Mouse (Mus musculus) brain, embryonic 14.5 days (tissue): ENCODE data around the gene Gaa. TPM values are rescaled to one million over a fixed set of nuclear protein-coding genes. Genes with fewer than 3 reads are reported as not detected.
"Not testable (repeated sequence)": the region's sequence is repeated elsewhere in the genome, so short reads cannot be mapped to it uniquely, and the experiment has no call there.

Experiments
- DNase-seq: peaks from one replicate; pipeline ENCODE4 v3.0.0-alpha.2; 2011; ENCODE audit warnings: low read depth
- CTCF ChIP-seq: fragments of 200-500 bp; IDR thresholded peaks from 2 replicates; pipeline ENCODE4 v1.5.1; 2012; ENCODE audit warnings: inconsistent platforms, mild to moderate bottlenecking, moderate library complexity, borderline replicate concordance; ENCODE audit not compliant: insufficient read depth, insufficient read length; ENCODE audit errors: extremely low read depth
- POLR2A ChIP-seq: fragments of 200-500 bp; IDR thresholded peaks from 2 replicates; pipeline ENCODE4 v1.6.1; 2012; ENCODE audit warnings: mild to moderate bottlenecking, inconsistent platforms, borderline replicate concordance; ENCODE audit not compliant: poor library complexity, insufficient read depth, insufficient read length, severe bottlenecking; ENCODE audit errors: extremely low read depth
- polyA plus RNA-seq: library from polyadenylated mRNA; depleted of rRNA; stranded (reverse); fragments of >200 nt; gene quantifications from 2 replicates; pipeline ENCODE4 v1.2.3, GENCODE M21; 2012

Gene Gaa
- polyA plus RNA-seq, 1 experiment = 102 TPM

GRCm38 (mm10) chr11:119258572-119259322 is 8.9 kb upstream of the Gaa start:
- DNase-seq = peak; percentile 84
- TF ChIP-seq POLR2A = no peak
- no peak for TF ChIP-seq CTCF

- DNase-seq = no peak
- TF ChIP-seq POLR2A (no peak), CTCF (no peak)
Observed at GRCm38 (mm10) chr11:119259977-119260376, 7.7 kb upstream of the Gaa start.

GRCm38 (mm10) chr11:119264413-119264812 is 3.3 kb upstream of the Gaa start:
- DNase-seq = no peak
- TF ChIP-seq CTCF = no peak
- TF ChIP-seq POLR2A = no peak

- TF ChIP-seq CTCF (no peak), POLR2A (no peak)
- DNase-seq = no peak
Observed at GRCm38 (mm10) chr11:119265811-119266210, 1.9 kb upstream of the Gaa start.

- DNase-seq = peak; percentile 52
- no peak for TF ChIP-seq POLR2A
- no peak for TF ChIP-seq CTCF
Observed at GRCm38 (mm10) chr11:119267241-119267674, 429 bp upstream of the Gaa start.

GRCm38 (mm10) chr11:119268557-119269195 is 989 bp downstream of the Gaa start:
- peak; percentile 57 for DNase-seq
- TF ChIP-seq POLR2A (no peak), CTCF (no peak)

GRCm38 (mm10) chr11:119272492-119272891 is 4.8 kb downstream of the Gaa start:
- peak; percentile 34; the same call in 1 of the 2 replicates for TF ChIP-seq CTCF
- DNase-seq = not testable (repeated sequence)

GRCm38 (mm10) chr11:119273186-119273930 is 5.7 kb downstream of the Gaa start:
- peak; percentile 32 for TF ChIP-seq CTCF
- TF ChIP-seq POLR2A = no peak
- DNase-seq = no peak

GRCm38 (mm10) chr11:119281030-119281429 is 13.3 kb downstream of the Gaa start:
- DNase-seq = no peak
- no peak for TF ChIP-seq CTCF

GRCm38 (mm10) chr11:119285791-119286527 is 18.3 kb downstream of the Gaa start:
- DNase-seq = peak; percentile 26
- TF ChIP-seq POLR2A (no peak), CTCF (no peak)
